Mouse (Mus musculus): ENCODE measurements around the gene Tmem63b.

The Tmem63b gene

GRCm38 (mm10) chr17:45618941-45619385 lies 67.7 kb downstream of the Tmem63b start:
- no peak for DNase-seq

GRCm38 (mm10) chr17:45617655-45618054 lies 69.0 kb downstream of the Tmem63b start:
- DNase-seq = no peak

GRCm38 (mm10) chr17:45616679-45617078 lies 70.0 kb downstream of the Tmem63b start:
- no peak for DNase-seq

- no peak for DNase-seq
Observed at GRCm38 (mm10) chr17:45616046-45616650, 70.6 kb downstream of the Tmem63b start.

GRCm38 (mm10) chr17:45612921-45613320 lies 73.8 kb downstream of the Tmem63b start:
- DNase-seq = no peak

GRCm38 (mm10) chr17:45612008-45612407 lies 74.7 kb downstream of the Tmem63b start:
- DNase-seq = no peak
